12 mouse cellular contexts compared by ENCODE assay signal in the genomic region with DNA sequence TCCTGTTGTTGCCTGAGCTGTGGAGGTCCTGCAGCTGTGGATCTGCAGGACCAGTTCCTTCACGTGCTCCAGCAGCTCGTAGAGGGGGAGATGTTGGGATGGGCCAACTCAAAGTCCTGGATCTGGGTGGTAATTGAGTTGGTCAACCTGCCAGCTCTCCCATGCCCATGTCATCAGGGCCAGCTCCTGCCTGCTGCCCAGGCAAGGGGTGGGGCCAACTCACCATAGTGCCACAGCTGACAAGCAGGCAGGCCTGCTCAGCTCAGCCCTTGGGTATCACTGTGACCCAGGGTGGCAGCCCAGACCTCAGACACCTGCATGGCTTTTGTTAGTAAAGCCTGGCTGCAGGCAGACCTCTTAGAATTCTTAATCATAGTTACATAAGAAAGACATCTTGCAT.
DNase-seq lines count a peak whose midpoint lies in the region; ATAC-seq lines count a peak whose summit lies in the region.
"Had no signal": no experiment of that assay in that cellular context is flagged by ENCODE, and none has a peak within 500 bp of the region (broad histone marks: within the 10 kb centered on the region; RNA-seq: fewer than 3 reads in every experiment).

No protein-coding gene starts in this region.

- peak; percentile 17 for DNase-seq in kidney, adult 11 months
- DNase-seq in kidney, adult 8-10 months, result no peak
- DNase-seq in 3134 (ENCODE audit: extremely low read depth, insufficient read length, low spot score) (peak; percentile 9), A20 (ENCODE audit: low read depth, low spot score) (peak; percentile 39)
- peak; percentile 12 to 22 for DNase-seq in natural killer cell, adult 2 months (ENCODE audit: low spot score in 2 of 2)
- DNase-seq in right cerebral cortex, adult 18-20 months, result no peak
- DNase-seq: forebrain, postnatal 0 days; heart, postnatal 14 days had no signal

- ATAC-seq in forebrain, embryonic 12.5 days (ENCODE audit: low FRiP score), result no peak
- ATAC-seq: forebrain, postnatal 0 days; hindbrain, postnatal 0 days had no signal

- no peak overlapping the region for H3K27ac ChIP-seq in forebrain, embryonic 12.5 days
- H3K27ac ChIP-seq: embryonic facial prominence, embryonic 13.5 days; hindbrain, postnatal 0 days; neural tube, embryonic 13.5 days had no signal

- H3K9ac ChIP-seq in forebrain, embryonic 12.5 days, result no peak overlapping the region
- H3K9ac ChIP-seq: embryonic facial prominence, embryonic 13.5 days; forebrain, postnatal 0 days; neural tube, embryonic 13.5 days had no signal

- H3K36me3 ChIP-seq in forebrain, embryonic 12.5 days (replicated peaks), result no peaks in the 10 kb centered on the region
- H3K36me3 ChIP-seq: embryonic facial prominence, embryonic 13.5 days; neural tube, embryonic 13.5 days had no signal

- WGBS in forebrain, embryonic 12.5 days, result 91% methylated on average over 2 of the region's 2 CpGs

- no peak overlapping the region for H3K4me3 ChIP-seq in forebrain, embryonic 12.5 days (replicated peaks)
- H3K4me3 ChIP-seq: embryonic facial prominence, embryonic 13.5 days; neural tube, embryonic 13.5 days had no signal

- peaks cover 12% of the 10 kb centered on the region for H3K4me1 ChIP-seq in forebrain, embryonic 12.5 days

- no peak overlapping the region for H3K4me2 ChIP-seq in forebrain, embryonic 12.5 days
- H3K4me2 ChIP-seq: embryonic facial prominence, embryonic 13.5 days; neural tube, embryonic 13.5 days had no signal

- no peaks in the 10 kb centered on the region for H3K27me3 ChIP-seq in forebrain, embryonic 12.5 days
- H3K27me3 ChIP-seq: embryonic facial prominence, embryonic 13.5 days; neural tube, embryonic 13.5 days had no signal

- no peaks in the 10 kb centered on the region for H3K9me3 ChIP-seq in forebrain, embryonic 12.5 days
- H3K9me3 ChIP-seq: embryonic facial prominence, embryonic 13.5 days; neural tube, embryonic 13.5 days had no signal

Comparison
In these comparisons a context has a peak if more than half of its experiments do, and no peak if none do; other contexts are left out.
1. DNase-seq: peak in kidney, adult 11 months (single experiment), 3134 (single experiment), A20 (single experiment) and natural killer cell, adult 2 months (2 of 2); none in kidney, adult 8-10 months (0 of 2) and right cerebral cortex, adult 18-20 months (single experiment).